Comparison of ENCODE assay signal across 20 mouse cellular contexts in genomic region chr10:13098895-13099294, GRCm38 (mm10). TPM values are rescaled to one million over a fixed set of nuclear protein-coding genes. Genes with fewer than 3 reads are reported as not detected.
A peak's percentile ranks its signal among the peaks of the same experiment; 100 is the strongest.
DNase-seq lines count a peak whose midpoint lies in the region; ATAC-seq and TF ChIP-seq lines count a peak whose summit lies in the region.
"Had no signal": no experiment of that assay in that cellular context is flagged by ENCODE, and none has a peak within 500 bp of the region (broad histone marks: within the 10 kb centered on the region; RNA-seq: fewer than 3 reads in every experiment).

No protein-coding gene starts in this region.

- peaks cover 0 to 10% of the 10 kb centered on the region in 2 experiments; a peak in 2 of 4 replicates for H3K4me1 ChIP-seq in CH12.LX (ENCODE audit: control insufficient read depth in 1 of 2, insufficient read depth in 2 of 2)
- peaks cover 3% of the 10 kb centered on the region; the same call in 1 of the 2 replicates for H3K4me1 ChIP-seq in stomach, postnatal 0 days (replicated peaks; ENCODE audit: control insufficient read depth, insufficient read depth)
- H3K4me1 ChIP-seq: embryonic facial prominence, embryonic 15.5 days; forebrain, embryonic 15.5 days; hindbrain, embryonic 13.5 days had no signal

- H3K27me3 ChIP-seq in CH12.LX (replicated peaks) = no peaks in the 10 kb centered on the region
- no peaks in the 10 kb centered on the region for H3K27me3 ChIP-seq in stomach, postnatal 0 days (ENCODE audit: control insufficient read depth, insufficient read depth, low read length)
- H3K27me3 ChIP-seq: embryonic facial prominence, embryonic 15.5 days; forebrain, embryonic 15.5 days; heart, embryonic 15.5 days; hindbrain, embryonic 13.5 days had no signal

- H3K9ac ChIP-seq in CH12.LX (ENCODE audit: insufficient read depth, low read depth) = no peak overlapping the region
- no peak overlapping the region for H3K9ac ChIP-seq in stomach, postnatal 0 days (ENCODE audit: low read length)
- H3K9ac ChIP-seq: embryonic facial prominence, embryonic 15.5 days; forebrain, embryonic 15.5 days; heart, embryonic 15.5 days; hindbrain, embryonic 13.5 days had no signal

- no peaks in the 10 kb centered on the region for H3K79me2 ChIP-seq in CH12.LX (replicated peaks; ENCODE audit: control insufficient read depth, extremely low read depth, insufficient read depth, poor library complexity, severe bottlenecking)

- TF ChIP-seq POLR2A in CH12.LX (IDR thresholded peaks at IDR 0.05; ENCODE audit: low read depth, low read length) = no peak

- no peak overlapping the region for H3K4me2 ChIP-seq in CH12.LX (ENCODE audit: insufficient read depth, low read depth, poor library complexity, severe bottlenecking)
- H3K4me2 ChIP-seq in stomach, postnatal 0 days (replicated peaks; ENCODE audit: low read depth) = no peak overlapping the region
- H3K4me2 ChIP-seq: embryonic facial prominence, embryonic 15.5 days; forebrain, embryonic 15.5 days; heart, embryonic 11.5 days; heart, embryonic 15.5 days; hindbrain, embryonic 13.5 days had no signal

- H3K4me3 ChIP-seq in CH12.LX (replicated peaks in 1 of 3; ENCODE audit: low read depth in 2 of 3, low read length in 2 of 3, poor library complexity in 1 of 3) = no peak overlapping the region
- H3K4me3 ChIP-seq in stomach, postnatal 0 days (ENCODE audit: low read depth, low read length) = no peak overlapping the region
- H3K4me3 ChIP-seq: embryonic facial prominence, embryonic 15.5 days; erythroblast, embryonic 14.5 days; forebrain, embryonic 15.5 days; heart, adult 2 months; heart, embryonic 15.5 days; hindbrain, embryonic 13.5 days had no signal

- no peak overlapping the region for H3K27ac ChIP-seq in CH12.LX (ENCODE audit: insufficient read depth, low read depth)
- H3K27ac ChIP-seq in stomach, postnatal 0 days (replicated peaks) = 0 out of 2 replicates have a peak overlapping the region, but pooled peaks have one; percentile 36
- H3K27ac ChIP-seq: embryonic facial prominence, embryonic 15.5 days; forebrain, embryonic 15.5 days; heart, adult 2 months; heart, embryonic 15.5 days; hindbrain, embryonic 13.5 days; hindbrain, postnatal 0 days had no signal

- no peak for ATAC-seq in stomach, postnatal 0 days (ENCODE audit: low FRiP score, low TSS enrichment)
- ATAC-seq: forebrain, embryonic 15.5 days; hindbrain, postnatal 0 days had no signal

- no peak for TF ChIP-seq EP300 in CH12.LX (IDR thresholded peaks at IDR 0.05; ENCODE audit: low read length)
- TF ChIP-seq EP300 in stomach, postnatal 0 days (optimal IDR thresholded peaks at IDR 0.05) = no peak

- no peak for TF ChIP-seq RAD21 in CH12.LX (IDR thresholded peaks at IDR 0.05; ENCODE audit: low read depth, low read length)

- no peaks in the 10 kb centered on the region for H3K36me3 ChIP-seq in CH12.LX (replicated peaks in 1 of 2; ENCODE audit: control insufficient read depth in 1 of 2, insufficient read depth in 1 of 2, low read length in 1 of 2)
- no peaks in the 10 kb centered on the region for H3K36me3 ChIP-seq in stomach, postnatal 0 days (ENCODE audit: control insufficient read depth, insufficient read depth, low read length)
- H3K36me3 ChIP-seq: embryonic facial prominence, embryonic 15.5 days; forebrain, embryonic 15.5 days; hindbrain, embryonic 13.5 days had no signal

- DNase-seq in adrenal gland, postnatal 10 days = peak; percentile 18
- DNase-seq in adrenal gland, adult 18-20 months (ENCODE audit: low spot score in 2 of 2) = no peak
- DNase-seq in CH12.LX (ENCODE audit: extremely low read depth) (no peak), NIH3T3 (ENCODE audit: low read depth) (peak; percentile 23)
- no peak for DNase-seq in stomach, postnatal 0 days (ENCODE audit: low spot score)
- DNase-seq in thymus, postnatal 10 days (ENCODE audit: low spot score in 2 of 2) = no peak
- no peak for DNase-seq in embryo, embryonic 10.5 days (ENCODE audit: low spot score)
- DNase-seq: cerebellum, adult 2 months; cerebellum, postnatal 10 days; embryo, embryonic 11 days; gastrocnemius, postnatal 14 days; heart, adult 2 months; heart, postnatal 14 days had no signal

- 79% methylated on average over 1 of the region's 1 CpGs for whole genome bisulfite sequencing in stomach, postnatal 0 days

- no peak for TF ChIP-seq CTCF in CH12.LX (conservative IDR thresholded peaks at IDR 0.05 in 1 of 2, IDR thresholded peaks at IDR 0.05 in 1 of 2; ENCODE audit: low read depth in 2 of 2, low read length in 2 of 2)
- TF ChIP-seq CTCF in stomach, postnatal 0 days (IDR thresholded peaks at IDR 0.05; ENCODE audit: low read depth) = no peak

- dilution Hi-C loops in CH12.LX (cut with MboI; ENCODE audit: extremely low pct_ligation_motif_present, extremely low pct_unique_long_range_greater_than_20kb, low sequenced_read_pairs) = no loop called here

- in situ Hi-C loops in CH12.LX (cut with MboI; ENCODE audit: low pct_ligation_motif_present, low pct_unique_long_range_greater_than_20kb, low sequenced_read_pairs) = no loop called here

- H3K9me3 ChIP-seq in CH12.LX (replicated peaks; ENCODE audit: low read length) = no peaks in the 10 kb centered on the region
- H3K9me3 ChIP-seq in stomach, postnatal 0 days (ENCODE audit: control insufficient read depth, low read length) = no peaks in the 10 kb centered on the region
- H3K9me3 ChIP-seq: embryonic facial prominence, embryonic 15.5 days; forebrain, embryonic 15.5 days; heart, embryonic 15.5 days; hindbrain, embryonic 13.5 days had no signal

TF ChIP-seq in CH12.LX, 34 proteins besides CTCF, POLR2A, EP300 and RAD21:
- no peak for TF ChIP-seq NRF1 (IDR thresholded peaks at IDR 0.05; ENCODE audit: low read depth, low read length)
- TF ChIP-seq MAFK (IDR thresholded peaks at IDR 0.05; ENCODE audit: insufficient replicate concordance, low read length) = peak; percentile 77
- no peak for TF ChIP-seq SIN3A (IDR thresholded peaks at IDR 0.05; ENCODE audit: low read length)
- no peak for TF ChIP-seq MAZ (IDR thresholded peaks at IDR 0.05; ENCODE audit: low read depth, low read length)

RNA-seq across cellular contexts. Expression of gene Plagl1, which starts 38.6 kb away (rescaled TPM):
- 10 to 100 TPM; 33.4 to 35.2 TPM for total RNA-seq in adrenal gland, postnatal 10 days (2021)
- total RNA-seq in adrenal gland, adult 18-20 months (2021) = 10 to 100 TPM in 1 of 2 experiments, 1 to 10 TPM in 1; 7.5 to 11.8 TPM
- 0.42 and 1.7 TPM in 2 replicates for total RNA-seq in CH12.LX (2012; rRNA removed)
- 0.04 and 0.48 TPM in 2 replicates for total RNA-seq in CH12.LX (2014; rRNA removed)
- 0.22 and 0.87 TPM in 2 replicates for polyA plus RNA-seq in CH12.LX (2012; ENCODE audit: insufficient read length, low read depth)
- polyA plus RNA-seq in stomach, postnatal 0 days (2015; fragmentation: Nextera tagmentation; extraction: Ambion mirVana) = 81.0 and 99.4 TPM in 2 replicates

Comparison
In these comparisons a context has a peak if more than half of its experiments do, and no peak if none do; other contexts are left out.
1. DNase-seq: peak in adrenal gland, postnatal 10 days (single experiment) and NIH3T3 (single experiment); none in adrenal gland, adult 18-20 months (0 of 2), CH12.LX (single experiment), stomach, postnatal 0 days (single experiment), thymus, postnatal 10 days (0 of 2) and embryo, embryonic 10.5 days (single experiment).